Mouse (Mus musculus): ENCODE data around the gene Mta3.

DNA sequence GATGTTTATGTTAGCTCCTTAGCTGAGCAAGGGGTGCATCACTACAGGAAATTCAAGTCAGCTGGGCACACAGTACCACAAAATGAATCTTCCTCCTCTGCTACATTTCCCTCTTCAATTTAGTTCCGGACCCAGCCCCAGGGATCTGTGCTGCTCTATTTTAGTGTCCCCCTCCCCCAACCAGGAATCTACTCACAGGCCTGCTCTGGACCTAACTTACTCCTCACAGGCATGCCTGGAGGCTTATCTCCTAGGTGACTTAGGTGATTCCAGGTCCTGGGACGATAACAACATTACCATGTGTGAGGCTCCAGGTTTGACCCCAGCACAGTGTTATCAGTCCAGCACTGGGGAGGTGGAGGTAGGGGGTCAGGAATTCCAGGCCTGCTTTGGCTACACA is 15.5 kb upstream of the Mta3 start:
- TF ChIP-seq EP300 (optimal IDR thresholded peaks at IDR 0.05) = no peak
- no peak for TF ChIP-seq CTCF (IDR thresholded peaks at IDR 0.05; ENCODE audit: low read depth)

Data from stomach, postnatal 0 days (tissue).